Mouse (Mus musculus): Measurements from ENCODE around the gene Cacng2.

Gene Cacng2

GRCm38 (mm10) chr15:77955440-77956403 is 164.1 kb downstream of the Cacng2 start:
- intact Hi-C loops (cut with DNase I), result no loop called here

- intact Hi-C loops (cut with DNase I), result no loop called here
Observed at GRCm38 (mm10) chr15:77954362-77954761, 165.5 kb downstream of the Cacng2 start.

- intact Hi-C loops (cut with DNase I), result no loop called here
Observed at GRCm38 (mm10) chr15:77952921-77953320, 166.9 kb downstream of the Cacng2 start.

- intact Hi-C loops (cut with DNase I), result no loop called here
Observed at GRCm38 (mm10) chr15:77949061-77949460, 170.8 kb downstream of the Cacng2 start.

- intact Hi-C loops (cut with DNase I), result no loop called here
Observed at GRCm38 (mm10) chr15:77945711-77946110, 174.1 kb downstream of the Cacng2 start.
